Mouse (Mus musculus) embryo, embryonic 10 days (tissue): ENCODE measurements at regions not wholly inside any gene's neighbourhood (a gene's known extent, or its start where the extent isn't known, plus 50 kb on each side); places are given as distances from the start of the nearest gene placed in this dataset.
A peak's percentile ranks its signal among the peaks of the same experiment; 100 is the strongest.

ENCODE experiments used
- DNase-seq: peaks from one replicate; pipeline ENCODE4 v3.0.0-alpha.2; 2015; ENCODE audit warnings: low spot score

DNA sequence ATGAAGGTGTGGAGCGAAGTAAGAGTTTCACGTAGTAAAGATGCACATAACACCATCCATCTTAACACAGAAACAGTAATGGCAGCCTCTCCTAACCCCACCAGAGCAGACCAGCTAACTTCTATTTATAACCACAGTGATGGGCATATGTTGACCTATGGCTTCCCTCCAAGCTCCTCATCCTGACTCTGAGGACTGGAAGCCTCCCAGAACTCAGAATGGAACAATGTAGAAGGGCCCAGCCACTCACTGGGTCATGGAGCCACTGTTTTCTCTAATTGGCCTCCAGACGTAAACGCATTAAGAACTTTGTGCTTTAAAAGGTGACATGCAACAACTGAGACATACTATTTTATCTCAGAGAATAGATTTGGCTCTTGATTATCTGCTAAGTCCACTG, 77.0 kb downstream of the Irs2 start:
- DNase-seq = no peak

DNA sequence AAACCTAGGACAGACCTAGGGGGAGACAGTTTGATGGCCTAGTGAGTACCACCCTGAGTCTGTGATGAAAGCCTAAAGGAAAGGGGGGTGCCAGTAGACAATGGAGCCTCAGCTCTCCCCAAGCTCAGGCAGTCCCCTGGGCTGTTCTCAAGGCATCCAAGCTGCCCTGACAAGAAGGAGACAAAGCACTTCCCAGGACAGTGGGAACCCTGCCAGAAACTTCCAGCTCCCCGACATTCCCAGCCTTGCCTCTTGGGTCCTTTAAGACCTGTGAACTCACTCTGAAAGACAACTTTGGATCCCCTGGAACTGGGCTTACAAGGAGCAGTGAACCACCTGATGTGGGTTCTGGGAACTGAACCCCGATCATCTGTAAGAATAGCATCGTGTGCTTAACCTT, 79.4 kb downstream of the Irs2 start:
- DNase-seq = no peak

DNA sequence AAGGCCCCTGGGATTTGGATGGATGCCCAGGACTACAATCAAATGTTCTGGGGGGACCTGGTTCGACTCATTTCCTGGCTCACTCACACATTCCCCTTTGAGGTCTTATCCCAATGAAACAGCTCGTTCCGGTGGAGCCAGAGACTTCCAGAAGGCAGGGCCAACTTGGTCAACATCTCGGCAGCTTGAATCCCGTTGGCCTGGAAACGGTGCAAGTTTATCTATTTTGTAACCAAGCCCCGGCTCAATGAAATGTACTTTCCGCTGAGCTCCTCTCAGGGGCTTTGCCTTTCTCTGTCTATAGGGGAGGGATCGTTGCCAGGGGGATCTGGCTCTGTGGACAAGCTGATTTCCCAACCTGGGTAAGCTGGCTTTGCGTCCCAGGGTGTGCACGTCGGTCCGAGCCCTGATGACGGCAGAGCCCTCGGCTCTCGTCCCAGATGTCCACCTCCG, 79.9 kb downstream of the Irs2 start:
- DNase-seq = no peak

DNA sequence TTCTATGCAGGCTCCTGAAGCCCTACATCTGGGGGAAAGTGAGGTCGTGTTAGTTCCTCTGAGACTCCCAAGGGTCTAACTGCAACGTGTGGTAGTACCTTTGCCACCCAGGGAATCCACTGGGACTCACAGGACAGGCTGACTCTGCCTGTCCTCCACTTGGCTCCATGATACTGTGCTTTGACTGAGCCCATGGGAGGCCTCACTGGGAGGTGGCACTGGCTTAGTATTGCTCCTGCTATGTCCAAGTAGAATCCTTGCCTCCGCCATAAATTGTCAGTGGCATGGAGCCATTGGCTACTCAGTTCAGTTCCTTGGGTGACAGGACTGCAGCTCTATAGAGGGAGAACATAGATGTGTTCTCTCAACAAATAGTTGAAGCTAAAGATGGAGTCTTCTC, 81.1 kb downstream of the Irs2 start:
- no peak for DNase-seq

DNA sequence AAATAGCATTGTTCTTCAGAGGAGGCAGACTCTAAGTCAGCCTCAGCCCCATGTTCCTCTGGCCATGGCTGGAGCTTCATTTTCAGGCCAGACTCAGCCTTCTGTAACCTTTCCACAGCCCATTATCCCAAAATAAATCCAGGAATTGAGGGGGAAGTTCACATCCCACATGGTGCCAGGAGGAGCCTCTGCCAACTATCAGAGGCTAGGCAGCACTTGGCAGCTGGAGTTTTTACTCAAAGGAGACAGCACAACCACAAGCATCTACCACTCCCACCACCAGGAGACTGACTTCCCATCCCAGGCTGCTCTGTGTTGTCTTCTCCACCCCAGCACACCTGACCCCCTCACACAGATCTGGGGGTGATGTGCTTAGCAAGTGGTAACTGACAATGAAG, 81.7 kb downstream of the Irs2 start:
- no peak for DNase-seq

DNA sequence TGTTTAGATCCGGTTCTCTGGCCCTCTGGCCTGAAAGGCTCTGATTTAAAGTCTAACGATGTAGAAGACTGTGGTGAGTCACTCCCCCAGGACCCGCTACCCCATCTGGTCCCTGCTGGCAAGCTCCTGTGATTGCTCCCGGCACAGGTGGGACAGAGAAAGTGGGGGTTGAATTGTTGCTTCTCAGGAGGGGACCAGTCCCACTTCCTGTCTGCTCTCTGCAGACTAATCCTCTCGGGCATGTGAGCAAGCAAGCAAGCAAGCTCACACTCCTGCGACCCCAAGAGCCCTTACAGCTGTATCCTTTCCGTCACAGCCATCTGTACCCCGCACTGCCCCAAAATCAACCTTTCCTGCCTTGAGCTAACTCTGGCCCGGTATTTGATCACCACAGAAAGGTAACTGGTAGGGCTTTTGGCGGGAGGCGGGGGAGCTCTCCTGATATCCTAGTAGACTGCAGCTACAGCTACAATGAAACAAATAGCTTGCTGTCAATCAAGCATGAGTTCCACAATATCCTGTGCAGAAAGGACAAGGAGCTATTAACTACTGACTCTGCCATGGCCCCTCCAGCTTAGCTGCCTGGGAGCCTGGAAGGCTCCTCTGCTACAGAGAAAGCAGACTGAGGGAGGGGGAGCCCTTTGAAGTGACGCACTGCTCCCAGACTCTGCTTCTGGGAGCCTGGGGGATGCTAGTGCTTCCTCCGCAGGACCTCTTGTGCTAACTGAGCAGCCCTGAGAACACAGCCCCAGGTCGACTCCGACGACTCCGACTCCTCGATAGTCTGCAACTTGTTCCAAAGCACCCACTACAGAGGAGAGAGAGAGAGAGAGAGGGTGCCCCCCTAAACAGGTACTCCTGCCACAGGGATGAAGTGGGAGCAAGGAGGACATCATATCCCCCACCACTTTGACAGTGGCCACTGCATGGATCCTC, 82.4 kb downstream of the Irs2 start:
- DNase-seq = peak; percentile 64

DNA sequence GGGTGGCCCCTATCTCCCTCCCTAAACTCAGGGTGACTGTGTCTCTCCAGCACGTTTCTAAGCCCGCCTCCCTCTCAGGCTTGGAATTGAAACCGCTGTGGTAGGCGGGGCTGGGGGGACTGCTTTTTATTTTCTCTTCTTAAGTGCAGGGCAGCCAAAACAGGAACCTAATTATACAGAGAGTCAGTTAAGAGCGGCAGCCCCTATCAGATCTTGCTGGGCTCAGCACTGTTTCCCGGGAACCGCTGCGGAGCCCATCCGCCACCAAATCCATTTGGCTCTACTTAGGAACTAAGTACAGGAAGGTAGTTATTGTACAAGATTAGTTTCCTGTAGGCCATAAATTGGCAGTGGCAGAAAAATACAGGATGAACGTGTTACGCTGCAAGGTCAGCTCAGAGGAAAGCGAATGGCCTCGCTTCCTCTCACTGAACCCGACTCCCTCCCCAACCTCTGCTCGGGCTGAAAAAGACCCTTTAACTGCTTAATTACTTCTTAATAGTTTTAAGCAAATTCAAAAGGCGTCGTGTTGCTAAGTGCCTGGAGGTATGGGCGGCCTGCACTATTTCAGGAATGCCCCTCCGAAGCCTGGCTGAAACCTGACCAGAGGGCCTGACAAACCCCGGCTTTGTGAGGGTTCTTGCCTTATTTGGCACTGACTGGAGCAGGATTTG, 83.6 kb downstream of the Irs2 start:
- DNase-seq = peak; percentile 89

DNA sequence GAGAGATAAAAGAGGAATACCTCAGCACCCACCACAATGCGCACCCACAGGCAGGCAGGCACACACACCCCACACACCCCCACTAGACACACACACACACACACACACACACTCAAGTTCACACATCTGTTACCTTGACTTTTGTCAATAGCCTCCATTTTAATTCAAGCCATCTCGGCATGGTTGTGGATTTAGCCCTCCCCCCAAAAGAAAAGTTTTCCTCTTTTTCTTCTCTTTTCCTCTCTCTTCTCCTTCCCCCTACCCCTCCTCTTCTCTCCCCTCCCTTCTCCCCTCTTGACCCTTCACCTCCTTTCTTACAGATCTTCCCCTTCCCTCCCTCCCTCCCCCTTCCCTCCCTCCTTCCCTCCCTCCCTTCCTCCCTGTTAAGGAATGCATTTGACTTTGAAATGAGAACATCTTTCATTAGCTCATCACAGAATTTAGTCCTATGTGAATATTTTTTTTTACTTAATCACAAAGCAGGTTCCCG, 84.2 kb downstream of the Irs2 start:
- peak; percentile 63 for DNase-seq

DNA sequence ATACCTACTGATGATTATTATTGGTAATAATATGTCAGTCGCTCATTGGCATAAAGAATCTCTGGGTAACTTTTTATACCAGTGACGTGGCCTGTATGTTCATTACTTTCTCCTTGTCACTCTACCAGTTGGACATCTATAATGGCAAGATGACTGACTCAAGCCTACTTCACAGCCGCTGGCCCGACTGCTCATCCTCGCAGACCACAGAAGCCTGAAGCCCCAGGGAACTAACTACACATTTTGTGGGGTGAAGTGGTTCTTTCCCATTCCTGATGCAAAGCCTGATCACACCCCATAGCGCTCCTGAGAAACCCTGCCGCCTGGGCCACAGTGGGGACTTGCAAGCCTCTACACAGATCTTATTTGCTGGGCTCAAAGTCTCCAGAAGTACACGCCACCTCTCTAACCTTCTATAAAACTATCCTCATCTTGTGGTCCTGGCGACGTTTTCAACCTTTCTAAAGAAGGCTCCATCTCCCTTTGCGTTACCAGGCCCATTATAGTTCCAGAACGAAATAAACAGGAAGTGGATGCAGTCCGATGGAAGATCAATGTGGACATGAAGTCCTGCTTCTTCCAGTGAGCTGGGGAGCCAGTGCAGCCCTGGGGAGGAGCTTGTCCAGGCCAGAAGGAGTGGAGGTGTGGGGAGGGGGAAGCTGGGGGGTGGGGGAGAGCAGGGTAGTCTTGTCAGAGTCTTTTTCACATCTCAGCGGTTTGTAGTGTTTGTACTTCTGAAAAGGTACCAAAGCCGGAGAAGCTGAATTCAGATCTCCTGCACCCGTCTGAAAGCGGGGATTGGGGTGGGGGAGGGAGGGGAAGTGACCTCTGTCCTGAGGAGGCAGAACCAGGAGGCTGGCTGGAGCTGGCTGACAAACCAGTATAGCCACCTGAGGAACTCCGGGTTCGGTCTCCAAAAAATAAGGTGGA, 84.9 kb downstream of the Irs2 start:
- DNase-seq = peak; percentile 45

DNA sequence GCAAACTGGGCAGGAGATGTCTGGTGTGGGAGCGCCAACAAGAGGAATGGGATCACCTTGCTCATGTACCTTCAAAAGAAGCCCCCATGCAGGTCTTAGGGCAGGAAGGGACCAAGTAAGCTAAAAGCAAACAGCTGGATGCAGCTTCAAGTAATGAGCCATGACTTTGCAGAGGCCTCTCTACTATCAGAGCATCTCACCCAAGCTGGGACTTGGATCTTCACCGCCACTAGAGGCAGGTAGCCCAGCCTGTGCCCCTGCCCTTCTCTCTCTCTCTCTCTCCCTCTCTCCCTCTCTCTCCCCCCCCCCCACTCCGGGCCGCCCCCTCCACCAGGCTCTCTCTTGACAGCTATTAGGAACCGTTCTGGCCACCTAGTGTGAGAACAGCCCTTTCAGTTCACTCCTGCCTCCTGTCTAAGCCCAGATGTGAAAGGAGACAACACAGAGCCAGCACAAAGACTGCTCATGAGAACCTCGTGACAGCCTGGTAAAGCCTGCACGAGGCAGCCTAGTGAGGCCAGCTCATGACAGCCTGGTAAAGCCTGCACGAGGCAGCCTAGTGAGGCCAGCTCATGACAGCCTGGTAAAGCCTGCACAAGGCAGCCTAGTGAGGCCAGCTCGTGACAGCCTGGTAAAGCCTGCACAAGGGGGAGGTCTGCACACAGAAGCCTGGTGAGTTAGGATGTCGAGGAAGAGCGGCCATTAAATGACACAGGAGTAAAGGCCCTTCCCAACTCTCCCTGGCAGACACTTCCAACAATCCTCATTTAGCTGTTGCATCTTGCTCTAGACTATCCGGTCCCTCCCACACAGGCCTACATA, 85.8 kb downstream of the Irs2 start:
- peak; percentile 51 for DNase-seq

DNA sequence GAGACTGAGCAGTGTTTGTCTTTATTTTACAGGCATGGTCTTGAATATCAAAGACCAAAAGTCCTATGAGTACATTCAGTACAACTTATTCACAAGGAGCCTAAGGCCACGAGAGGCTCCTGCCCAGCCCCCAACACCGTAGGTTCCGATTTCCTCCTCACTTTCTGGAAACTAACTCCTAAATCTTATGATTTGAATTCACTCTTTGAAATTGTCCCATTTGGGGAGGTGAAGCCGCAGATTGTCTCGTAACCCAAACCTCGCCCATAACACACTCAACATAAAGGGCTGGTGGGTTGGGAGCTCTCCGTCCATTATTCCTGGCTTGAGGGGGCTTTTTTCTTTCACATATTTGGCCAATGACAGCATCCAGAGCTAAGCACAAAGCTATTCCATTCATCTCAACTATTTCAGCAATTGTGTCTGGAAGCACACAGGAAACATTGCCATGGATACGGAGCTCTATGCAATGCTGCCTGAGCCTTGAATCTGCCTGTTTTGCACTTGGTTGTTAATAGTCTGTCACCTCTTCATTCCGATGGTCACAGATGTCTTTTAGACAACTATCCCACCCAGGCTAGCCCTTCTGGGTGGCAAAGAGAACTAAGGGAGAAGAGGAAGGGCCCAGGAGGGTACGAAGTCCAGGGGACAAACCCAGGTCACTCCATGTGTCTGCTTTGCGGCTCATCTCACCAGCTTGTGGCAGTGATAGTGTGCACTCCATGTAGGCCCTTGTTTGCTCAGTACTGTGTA, 86.6 kb downstream of the Irs2 start:
- peak; percentile 91 for DNase-seq

DNA sequence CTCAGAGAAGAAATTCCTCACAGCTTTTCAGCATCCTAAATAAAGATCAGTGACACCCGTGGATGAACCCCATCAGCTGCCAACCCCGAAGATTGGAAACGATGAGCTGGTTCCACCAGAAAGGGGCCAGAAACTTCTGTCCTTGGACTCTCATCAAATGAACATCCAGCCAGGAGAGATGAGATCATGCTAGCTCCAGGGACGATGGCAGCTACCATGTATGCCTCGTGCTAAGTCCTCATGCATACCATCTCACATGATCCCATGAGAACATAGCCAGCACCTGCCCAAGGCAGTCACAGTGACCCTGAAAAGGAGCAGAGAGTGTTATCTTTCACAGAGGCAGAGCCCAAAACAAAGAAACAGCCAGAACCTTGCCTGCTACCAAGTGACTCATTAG, 88.6 kb downstream of the Irs2 start:
- no peak for DNase-seq

DNA sequence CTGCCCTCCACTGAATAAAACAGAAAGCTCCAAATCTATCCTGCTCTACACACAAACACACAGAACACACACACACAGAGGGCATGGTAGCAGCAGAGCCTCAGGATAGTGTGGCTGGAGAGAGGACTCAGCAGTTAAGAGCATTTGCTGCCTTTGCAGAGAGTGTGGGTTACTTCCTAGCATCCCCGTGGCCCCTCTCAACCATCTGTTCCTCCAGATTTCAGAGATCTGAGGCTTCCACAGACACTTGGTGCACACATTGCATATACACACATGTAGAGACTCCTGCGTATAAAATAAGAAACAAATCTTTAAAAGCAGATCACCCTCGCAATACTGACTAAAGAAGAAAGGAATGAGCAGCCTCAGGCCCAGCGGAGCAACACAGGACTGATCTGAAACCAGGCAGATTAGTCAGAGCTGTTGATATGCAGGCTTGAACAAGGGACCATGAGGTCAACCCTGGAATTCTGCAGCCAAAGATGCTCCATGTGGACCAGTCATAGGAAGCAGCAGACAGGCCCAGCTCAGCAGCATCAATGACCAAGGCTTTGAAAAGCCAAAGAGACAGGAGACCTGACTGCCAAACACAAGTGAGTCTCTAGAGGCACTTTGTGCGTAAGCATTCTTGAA, 89.7 kb downstream of the Irs2 start:
- DNase-seq = no peak

DNA sequence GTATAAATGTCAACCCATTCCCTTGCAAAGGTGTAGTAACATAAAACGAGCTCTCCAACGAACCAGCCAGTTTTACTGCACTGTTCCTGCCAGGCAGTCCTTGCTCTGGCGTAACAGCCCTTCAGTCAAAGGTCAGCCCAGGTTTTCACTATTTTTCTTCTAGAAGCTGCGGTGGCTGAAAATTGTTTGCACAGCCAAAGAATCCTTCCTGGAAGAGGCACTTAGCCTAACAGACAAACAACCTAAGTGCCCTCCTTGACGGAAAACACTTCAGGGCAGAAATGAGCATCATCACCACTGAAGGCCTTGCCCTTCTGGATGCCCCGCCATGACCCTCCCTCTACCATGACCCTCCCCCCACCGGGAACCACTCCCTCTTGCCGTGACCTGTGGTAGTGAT, 93.6 kb downstream of the Irs2 start:
- no peak for DNase-seq

DNA sequence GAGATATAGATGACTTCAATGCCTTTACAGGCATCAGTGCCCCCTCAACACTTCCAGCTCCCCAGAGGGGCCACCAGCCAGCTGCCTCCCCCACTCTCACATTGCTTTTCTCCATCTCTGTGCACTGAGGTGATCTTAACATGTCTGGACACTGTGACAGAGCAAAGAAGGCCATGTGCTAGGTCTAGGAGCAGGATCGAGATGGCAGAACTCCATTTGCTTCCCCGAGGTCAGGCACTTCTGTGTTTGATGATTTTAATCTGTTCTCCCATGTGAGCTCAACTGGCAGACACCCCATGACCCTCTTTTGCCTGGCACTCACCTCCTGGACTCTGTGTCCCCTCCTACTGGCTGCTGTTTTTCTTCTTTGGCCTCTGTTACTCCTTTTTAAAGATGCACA, 95.8 kb downstream of the Irs2 start:
- no peak for DNase-seq

DNA sequence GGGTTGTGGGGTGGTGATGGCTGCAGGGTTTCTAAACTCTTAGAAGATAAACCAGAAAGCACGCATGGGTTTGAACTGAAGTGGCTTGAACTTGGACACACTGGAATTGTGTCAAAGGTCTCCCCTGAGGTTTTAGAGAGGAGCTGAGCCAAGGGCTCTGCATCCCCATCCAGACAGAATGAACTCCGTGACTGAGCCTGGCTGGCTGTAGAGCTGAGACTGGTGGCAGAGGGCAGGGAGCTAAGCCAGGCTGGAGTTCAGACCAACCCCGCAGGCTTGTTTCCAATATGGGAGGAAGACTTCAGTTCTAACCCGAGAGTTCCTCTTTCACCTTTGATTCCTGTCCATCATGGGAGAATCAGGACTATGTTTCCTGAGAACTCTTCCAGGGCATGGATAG, 96.9 kb downstream of the Irs2 start:
- DNase-seq = no peak

DNA sequence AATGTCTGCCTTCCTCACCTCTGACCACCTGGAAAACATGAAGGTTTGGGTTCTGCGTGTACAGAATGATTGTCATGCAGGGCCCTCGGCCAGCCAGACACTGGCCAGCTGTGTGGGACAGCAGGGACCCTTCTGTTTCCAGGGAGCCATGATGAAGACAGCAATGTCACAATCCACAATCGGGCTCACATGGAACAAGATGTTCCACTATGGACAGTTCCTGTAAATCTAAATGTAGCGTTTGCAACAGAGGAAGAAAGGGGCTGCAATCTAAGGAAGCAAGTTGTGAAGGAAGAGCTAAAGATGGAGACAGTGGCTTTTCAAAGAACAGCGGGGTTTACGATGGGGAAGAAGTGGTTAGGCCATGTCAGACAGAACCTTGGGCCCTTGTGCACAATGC, 97.3 kb downstream of the Irs2 start:
- DNase-seq = no peak

DNA sequence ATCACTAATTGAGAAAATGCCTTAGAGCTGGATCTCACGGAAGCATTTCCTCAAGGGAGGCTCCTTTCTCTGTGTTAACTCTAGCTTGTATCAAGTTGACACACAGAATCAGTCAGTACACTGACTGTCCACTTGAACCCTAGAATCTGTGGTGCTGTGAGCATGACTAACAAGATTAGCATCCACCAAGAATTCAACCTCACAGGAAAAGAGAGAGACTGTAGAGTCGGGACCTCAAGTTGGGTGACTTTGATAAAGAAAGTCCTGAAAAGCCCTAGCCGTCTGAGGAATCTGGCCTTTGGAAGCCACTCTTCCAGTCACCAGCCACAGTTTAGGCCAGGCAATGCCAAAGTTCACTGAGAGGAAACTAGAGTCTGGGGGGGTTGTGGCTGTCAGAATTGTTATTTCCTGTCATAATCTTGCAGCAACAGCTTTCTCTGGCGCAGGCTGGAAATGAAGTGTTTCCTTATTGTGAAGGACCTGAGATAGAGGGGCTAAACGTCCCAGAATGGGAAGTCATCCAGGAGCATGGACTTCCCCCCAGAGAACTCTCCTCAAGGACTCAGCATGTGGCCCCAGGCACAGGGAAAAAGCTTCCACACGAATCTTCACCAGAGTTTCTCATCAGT, 97.9 kb downstream of the Irs2 start:
- DNase-seq = no peak

DNA sequence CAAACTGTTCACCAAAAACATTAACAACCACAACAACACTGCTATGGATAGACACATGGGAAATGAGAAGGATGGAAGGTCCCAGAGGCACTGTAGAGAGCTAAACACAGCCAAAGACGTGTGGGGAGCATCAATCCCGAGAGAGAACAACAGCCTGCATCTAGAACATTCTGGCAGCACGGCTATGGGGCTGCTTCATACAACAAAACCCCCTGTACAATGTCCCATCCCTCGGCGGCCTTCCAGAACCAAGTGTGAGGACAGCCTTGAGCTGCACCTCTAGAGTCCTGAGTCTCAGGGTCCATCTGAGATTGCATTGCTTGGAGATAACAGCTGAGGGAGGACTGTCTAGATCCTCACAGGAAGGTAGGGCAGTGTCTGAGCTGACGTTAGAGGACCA, 99.1 kb downstream of the Irs2 start:
- no peak for DNase-seq

DNA sequence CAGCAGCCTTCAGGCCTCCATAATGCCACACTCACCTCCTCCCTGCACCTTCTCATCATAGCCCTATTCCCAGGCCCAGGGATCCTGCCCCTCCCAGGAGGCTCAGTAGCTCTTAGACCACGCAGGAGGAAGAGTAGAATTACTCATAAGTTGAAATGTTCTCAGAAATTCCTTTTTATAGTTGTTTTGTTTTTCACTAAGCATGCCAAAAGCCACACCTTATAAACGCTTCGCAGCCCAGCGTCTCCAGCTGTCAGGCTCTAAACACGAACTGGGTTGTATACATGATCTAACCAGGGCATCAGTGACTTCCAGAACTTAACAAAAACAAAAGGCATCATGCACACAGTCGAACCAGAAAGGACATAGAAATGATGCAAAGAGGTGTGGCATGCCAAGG, 101.9 kb downstream of the Irs2 start:
- no peak for DNase-seq
